Mouse (Mus musculus) cerebellum, adult 2 months (tissue): Measurements from ENCODE around the gene Fgfr2. TPM values are rescaled to one million over a fixed set of nuclear protein-coding genes. Genes with fewer than 3 reads are reported as not detected.

Experiments
- DNase-seq, 2 experiments: peaks; one replicate each; pipeline ENCODE4 v3.0.0; 2021
- H3K27ac ChIP-seq: fragments of 200-500 bp; 2 replicates; pipeline ENCODE4 v1.5.1; 2012; ENCODE audit warnings: low read length, control low read depth, inconsistent platforms; ENCODE audit not compliant: insufficient read depth
- H3K27me3 ChIP-seq: fragments of 200-500 bp; 2 replicates; pipeline ENCODE4 v1.6.1; 2012; ENCODE audit warnings: inconsistent platforms, mild to moderate bottlenecking, low read length, moderate library complexity; ENCODE audit not compliant: control insufficient read depth, insufficient read depth
- H3K4me1 ChIP-seq: fragments of 200-500 bp; 2 replicates; pipeline ENCODE4 v1.6.1; 2011; ENCODE audit warnings: low read length; ENCODE audit not compliant: control insufficient read depth, insufficient read depth
- H3K4me3 ChIP-seq: fragments of 200-500 bp; replicated peaks from 2 replicates; pipeline ENCODE3; 2011; ENCODE audit warnings: mild to moderate bottlenecking, low read depth, low read length, control low read depth; ENCODE audit not compliant: insufficient read depth
- CTCF ChIP-seq: fragments of 200-500 bp; IDR thresholded peaks from 2 replicates; pipeline ENCODE4 v1.5.1; 2011; ENCODE audit warnings: low read depth, mild to moderate bottlenecking, control low read depth, low read length, moderate library complexity, borderline replicate concordance; ENCODE audit not compliant: insufficient read depth
- POLR2A ChIP-seq: fragments of 200-500 bp; IDR thresholded peaks from 2 replicates; pipeline ENCODE4 v1.6.1; 2011; ENCODE audit warnings: low read length, control low read depth, borderline replicate concordance; ENCODE audit not compliant: insufficient read depth
- WGBS: fragments of 180-500 bp; shearing (Covaris S2); methylation state at CpG from one replicate; pipeline ENCODE4 v1.1.7; 2018; 5-methylcytosine and 5-hydroxymethylcytosine counted together
- polyA plus RNA-seq: library from polyadenylated mRNA; depleted of rRNA; stranded (reverse); fragments of >200 nt; gene quantifications from 2 replicates; pipeline ENCODE4 v1.2.3, GENCODE M21; 2012

The Fgfr2 gene
- polyA plus RNA-seq, 1 experiment, result 95.3 TPM

DNA sequence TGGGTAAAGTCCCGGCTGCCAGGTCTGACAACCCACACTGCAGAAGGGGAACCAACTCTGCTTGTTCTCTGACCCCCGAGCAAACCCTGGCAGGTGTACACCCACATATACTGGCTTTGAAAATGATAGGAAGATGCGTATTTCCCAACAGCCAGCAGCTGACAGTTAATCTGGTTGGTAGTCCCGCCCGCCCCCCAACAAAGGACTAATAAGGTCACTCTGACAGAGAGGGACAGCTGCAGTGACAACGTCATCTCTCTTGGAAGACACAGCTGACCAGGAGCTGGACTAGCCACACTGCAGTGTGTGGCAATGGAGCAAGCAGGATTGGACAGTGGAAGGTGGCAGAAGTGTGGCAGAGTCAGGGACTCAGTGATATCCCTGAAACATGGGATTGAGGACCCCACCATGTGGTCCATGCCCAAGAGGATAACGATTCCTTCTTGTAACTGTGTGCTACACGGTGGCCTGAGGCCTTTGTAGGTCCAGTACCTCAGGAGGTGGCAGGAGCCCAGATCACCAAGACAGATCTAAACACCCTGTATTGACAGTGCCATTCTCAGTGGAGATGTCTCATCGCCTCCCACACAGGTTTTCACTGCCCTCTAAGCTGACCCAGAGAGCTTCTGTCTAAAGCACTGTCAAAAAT lies 130.1 kb downstream of the Fgfr2 start:
- Histone ChIP-seq H3K27ac (no peak overlapping the region), H3K27me3 (no peaks in the 10 kb centered on the region), H3K4me3 (no peak overlapping the region), H3K4me1 (peaks cover 7% of the 10 kb centered on the region; the same call in 1 of the 2 replicates)
- no peak for TF ChIP-seq CTCF
- no peak for TF ChIP-seq POLR2A
- WGBS, result 77% methylated on average over 9 of the region's 9 CpGs
- DNase-seq, result no peak

DNA sequence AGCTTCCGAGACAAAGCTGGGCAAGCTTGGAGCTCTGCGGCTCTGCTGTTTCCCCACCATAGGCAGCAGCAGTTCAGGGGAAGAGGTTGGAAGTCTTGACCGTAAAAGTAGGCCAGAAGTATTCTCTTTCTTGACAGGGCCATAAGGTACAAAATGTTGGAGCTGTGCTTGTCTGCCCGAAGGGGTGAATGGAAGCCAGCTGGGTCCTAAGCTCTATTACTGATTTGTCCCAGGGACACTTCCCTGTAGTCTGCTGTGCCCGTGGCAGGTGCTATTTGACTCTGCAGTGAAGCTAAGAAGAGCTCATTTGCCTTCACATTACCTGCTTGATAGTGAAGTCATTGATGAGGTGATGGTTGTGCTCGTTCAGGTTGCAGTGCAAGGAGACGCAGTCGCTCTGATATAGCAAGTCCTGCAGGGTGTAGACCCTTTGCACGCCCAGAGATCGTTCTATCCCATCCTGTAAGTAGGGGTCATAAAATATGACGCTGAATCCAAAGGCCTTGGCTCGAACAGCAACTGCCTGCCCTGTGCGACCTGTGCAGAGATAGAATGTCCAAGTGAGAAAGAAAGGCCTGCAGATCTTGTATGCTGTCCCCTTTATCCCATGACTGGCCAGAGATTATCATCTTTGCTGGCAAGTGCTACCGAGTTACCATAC lies 131.8 kb downstream of the Fgfr2 start:
- Histone ChIP-seq H3K27ac (no peak overlapping the region), H3K4me1 (peaks cover 7% of the 10 kb centered on the region; the same call in 1 of the 2 replicates), H3K4me3 (no peak overlapping the region), H3K27me3 (no peaks in the 10 kb centered on the region)
- DNase-seq, result no peak
- WGBS, result 89% methylated on average over 14 of the region's 14 CpGs
- no peak for TF ChIP-seq CTCF
- no peak for TF ChIP-seq POLR2A

DNA sequence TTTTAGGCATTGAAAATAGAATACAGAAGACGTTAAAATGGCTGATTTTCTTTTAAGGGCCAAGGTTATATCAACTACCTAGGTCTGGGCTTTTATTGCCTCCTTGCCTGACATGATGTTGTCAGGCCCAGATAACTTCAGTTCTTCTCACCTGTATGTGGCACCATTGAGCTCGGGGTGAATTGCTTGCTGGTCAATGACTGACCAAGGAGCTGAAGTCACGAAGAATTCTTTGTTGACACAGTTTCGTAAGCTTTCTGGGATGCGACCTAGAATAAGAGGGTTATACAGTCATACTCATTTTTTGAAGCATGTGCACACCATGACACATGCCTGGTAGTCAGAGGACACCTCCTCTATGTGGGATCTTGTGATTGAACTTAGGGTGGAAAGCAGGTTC lies 133.3 kb downstream of the Fgfr2 start:
- WGBS, result 89% methylated on average over 5 of the region's 5 CpGs
- DNase-seq, result no peak
- H3K4me3 ChIP-seq, result no peak overlapping the region

DNA sequence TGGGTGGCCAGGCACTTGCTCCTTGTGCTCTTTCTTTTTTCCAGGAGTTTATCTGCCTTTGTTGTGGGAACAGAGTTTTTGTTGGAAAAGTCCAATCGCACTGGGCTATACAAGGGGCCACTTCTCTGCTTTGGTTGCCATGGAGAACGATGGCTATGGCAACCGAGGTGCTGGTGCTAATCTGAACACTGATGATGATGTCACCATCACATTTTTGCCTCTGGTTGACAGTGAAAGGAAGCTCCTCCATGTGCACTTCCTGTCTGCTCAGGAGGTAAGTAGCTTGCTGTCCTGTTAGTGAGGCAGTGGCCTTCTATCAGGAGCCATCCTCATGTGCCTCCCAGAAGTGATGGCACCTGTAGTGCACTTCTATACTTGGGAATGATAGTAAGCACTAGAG lies 140.5 kb downstream of the Fgfr2 start:
- no peak overlapping the region for H3K27ac ChIP-seq
- DNase-seq, result no peak
- WGBS, result 27% methylated on average over 3 of the region's 3 CpGs
- TF ChIP-seq POLR2A (no peak), CTCF (no peak)
- no peak overlapping the region for H3K4me3 ChIP-seq
- no peaks in the 10 kb centered on the region for H3K4me1 ChIP-seq
- no peaks in the 10 kb centered on the region for H3K27me3 ChIP-seq

More for the DNA sequence above, 133.3 kb downstream of the Fgfr2 start:
- Histone ChIP-seq H3K27ac (no peak overlapping the region), H3K4me1 (peaks cover 7% of the 10 kb centered on the region; the same call in 1 of the 2 replicates), H3K27me3 (no peaks in the 10 kb centered on the region)
- no peak for TF ChIP-seq POLR2A
- TF ChIP-seq CTCF, result no peak

DNA sequence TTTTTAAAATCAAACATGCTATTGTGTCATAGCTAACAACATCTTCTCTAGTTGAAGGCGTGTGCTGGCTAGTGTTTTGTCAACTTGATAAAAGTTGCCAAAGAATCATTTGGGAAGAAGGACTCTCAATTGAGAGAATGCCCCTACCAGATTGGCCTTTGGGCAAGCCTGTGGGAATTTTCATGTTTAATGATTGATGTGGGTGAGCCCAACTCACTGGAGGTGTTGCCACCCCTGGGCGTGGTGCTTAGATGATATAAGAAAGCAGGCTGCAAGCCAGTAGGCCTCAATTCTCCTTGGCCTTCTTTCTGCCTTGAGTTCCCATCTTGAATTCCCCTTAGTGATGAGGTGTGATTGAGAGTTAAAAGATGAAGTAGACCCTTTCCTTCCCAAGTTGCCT lies 145.2 kb downstream of the Fgfr2 start:
- Histone ChIP-seq H3K4me3 (no peak overlapping the region), H3K27ac (no peak overlapping the region), H3K4me1 (no peaks in the 10 kb centered on the region), H3K27me3 (no peaks in the 10 kb centered on the region)
- TF ChIP-seq CTCF (no peak), POLR2A (no peak)
- no peak for DNase-seq
- 97% methylated on average over 2 of the region's 2 CpGs for WGBS

DNA sequence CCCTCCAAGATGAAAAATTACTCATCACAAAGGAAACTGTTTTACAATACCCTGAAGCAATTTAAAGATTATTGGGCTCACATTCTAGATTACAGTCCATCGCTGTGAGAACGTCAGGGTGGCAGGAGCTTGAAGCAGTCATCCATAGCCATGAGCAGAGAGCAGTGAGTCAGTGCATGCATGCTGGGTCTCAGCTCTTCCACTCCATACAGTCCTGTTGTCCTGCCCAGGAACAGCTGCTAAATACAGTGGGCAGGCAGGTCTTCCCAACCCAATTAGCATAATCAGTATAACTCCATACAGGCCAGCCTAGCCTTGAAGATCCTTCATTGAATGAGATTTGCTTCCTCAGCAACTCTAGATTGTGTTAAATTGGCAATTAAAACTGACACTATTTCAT lies 147.1 kb downstream of the Fgfr2 start:
- Histone ChIP-seq H3K27ac (0 out of 2 replicates have a peak overlapping the region, but pooled peaks have one; percentile 11), H3K4me1 (no peaks in the 10 kb centered on the region), H3K4me3 (no peak overlapping the region), H3K27me3 (no peaks in the 10 kb centered on the region)
- DNase-seq, result no peak
- whole genome bisulfite sequencing, result 35% methylated on average over 2 of the region's 2 CpGs
- TF ChIP-seq POLR2A (no peak), CTCF (no peak)

DNA sequence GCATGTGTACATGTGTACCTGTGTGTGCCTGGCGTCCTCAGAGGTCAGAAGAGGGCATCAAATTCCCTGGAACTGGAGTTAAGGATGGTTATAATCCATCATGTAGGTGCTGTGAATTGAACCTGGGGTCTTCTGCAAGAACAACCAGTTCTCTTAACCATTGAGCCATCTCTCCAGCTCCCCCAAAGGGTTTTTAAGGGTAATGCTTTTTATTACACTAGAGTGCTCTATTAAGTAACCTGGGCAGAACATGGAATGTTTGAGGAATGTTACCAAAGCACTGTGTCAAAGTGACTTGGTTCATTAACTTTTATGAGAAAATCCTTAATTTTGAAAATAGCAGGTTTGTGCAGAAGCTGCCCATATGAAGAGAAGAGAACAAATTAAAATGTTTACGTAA lies 151.1 kb downstream of the Fgfr2 start:
- TF ChIP-seq CTCF (no peak), POLR2A (no peak)
- 97% methylated on average over 2 of the region's 2 CpGs for WGBS
- H3K4me3 ChIP-seq, result no peak overlapping the region
- no peak for DNase-seq
- H3K27ac ChIP-seq, result no peak overlapping the region
- no peaks in the 10 kb centered on the region for H3K4me1 ChIP-seq
- H3K27me3 ChIP-seq, result no peaks in the 10 kb centered on the region

DNA sequence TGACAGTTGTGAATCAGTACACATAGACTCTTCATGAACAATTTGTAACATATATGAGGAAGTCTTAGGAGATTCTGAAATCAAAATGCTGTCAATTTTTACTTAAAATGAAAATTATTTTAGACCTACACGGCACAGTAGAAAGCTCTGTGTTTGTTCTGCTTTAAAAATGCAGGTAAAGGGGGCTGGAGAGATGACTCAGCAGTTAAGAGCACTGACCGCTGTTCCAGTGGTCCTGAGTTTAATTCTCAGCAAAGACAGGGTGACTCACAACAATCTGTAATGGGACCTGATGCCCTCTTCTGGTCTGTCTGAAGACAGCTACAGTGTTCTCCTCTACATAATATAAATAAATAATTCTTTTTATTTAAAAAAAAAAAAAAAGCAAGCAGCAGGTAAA lies 157.4 kb downstream of the Fgfr2 start:
- Histone ChIP-seq H3K4me1 (no peaks in the 10 kb centered on the region), H3K27ac (no peak overlapping the region), H3K27me3 (no peaks in the 10 kb centered on the region), H3K4me3 (no peak overlapping the region)
- 87% methylated on average over 2 of the region's 2 CpGs for WGBS
- DNase-seq, result no peak
- TF ChIP-seq CTCF, result no peak
- TF ChIP-seq POLR2A, result no peak
